Mouse (Mus musculus): ENCODE measurements at regions not wholly inside any gene's neighbourhood (a gene's known extent, or its start where the extent isn't known, plus 50 kb on each side); places are given as distances from the start of the nearest gene placed in this dataset.
"Not testable (repeated sequence)": the region's sequence is repeated elsewhere in the genome, so short reads cannot be mapped to it uniquely, and the experiment has no call there.

DNA sequence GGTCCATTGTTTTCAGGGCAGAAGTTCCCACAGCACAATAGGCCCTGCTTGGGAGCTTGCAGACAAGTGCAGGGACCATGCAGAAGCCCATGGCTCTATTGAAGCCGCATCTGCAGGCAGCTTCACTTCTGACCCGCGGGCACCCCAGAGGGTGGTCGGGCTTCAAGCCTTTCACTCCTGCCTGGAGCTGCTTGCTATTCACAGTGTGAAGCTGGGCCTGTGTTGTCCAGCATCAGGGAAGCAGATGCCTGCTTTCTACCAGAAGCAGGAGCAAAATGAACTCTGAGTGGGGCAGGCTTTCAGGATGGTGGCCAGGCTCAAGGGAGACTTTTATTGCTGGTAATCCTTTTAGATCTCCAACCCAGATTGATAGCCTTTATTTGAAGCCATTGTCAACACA lies 180.2 kb upstream of the Arglu1 start:
- in situ Hi-C loops (cut with MboI; ENCODE audit: low pct_unique_long_range_greater_than_20kb in 1 of 2, low sequenced_read_pairs in 2 of 2, unreplicated experiment in 1 of 2), result no loop called here

DNA sequence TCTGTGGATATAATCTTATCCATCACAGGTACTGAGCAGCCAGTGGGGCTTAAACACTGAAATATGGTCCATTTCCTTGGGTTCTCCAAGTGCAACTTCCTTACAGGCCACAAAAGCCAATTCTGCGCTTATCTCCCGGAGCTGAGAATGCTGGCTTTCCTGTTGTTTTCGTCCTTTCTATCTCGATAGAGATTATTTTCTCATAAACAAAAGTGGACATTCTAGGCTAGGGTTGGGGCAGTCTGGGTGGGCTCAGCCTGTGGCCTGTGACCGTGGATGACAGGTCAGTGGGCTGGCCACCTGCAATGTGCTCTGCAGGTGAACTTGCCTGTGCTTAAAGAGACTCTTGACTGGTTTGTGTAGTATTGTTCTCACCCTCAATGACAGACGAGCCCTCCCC lies 179.0 kb upstream of the Arglu1 start:
- in situ Hi-C loops (cut with MboI; ENCODE audit: low pct_unique_long_range_greater_than_20kb in 1 of 2, low sequenced_read_pairs in 2 of 2, unreplicated experiment in 1 of 2), result no loop called here

DNA sequence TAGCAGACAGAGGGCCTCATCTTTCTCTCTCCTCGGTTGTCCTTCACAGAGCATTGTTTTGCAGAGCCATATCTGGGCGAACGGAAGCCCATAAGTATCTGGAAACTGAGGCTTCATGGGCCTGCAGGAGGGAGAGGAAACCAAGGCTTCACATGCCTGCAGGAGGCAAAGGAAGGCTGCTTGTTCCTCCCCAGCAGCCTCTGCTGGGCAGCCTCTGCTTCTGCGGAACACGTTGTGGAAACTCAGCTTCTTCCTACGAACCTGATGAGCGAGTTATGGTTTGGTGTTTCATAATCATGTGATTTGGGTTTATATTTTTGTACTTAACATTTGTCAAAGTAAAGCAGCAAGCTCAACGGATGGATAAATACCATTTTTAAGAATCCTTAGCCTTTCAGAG lies 177.6 kb upstream of the Arglu1 start:
- in situ Hi-C loops (cut with MboI; ENCODE audit: low pct_unique_long_range_greater_than_20kb in 1 of 2, low sequenced_read_pairs in 2 of 2, unreplicated experiment in 1 of 2), result no loop called here

DNA sequence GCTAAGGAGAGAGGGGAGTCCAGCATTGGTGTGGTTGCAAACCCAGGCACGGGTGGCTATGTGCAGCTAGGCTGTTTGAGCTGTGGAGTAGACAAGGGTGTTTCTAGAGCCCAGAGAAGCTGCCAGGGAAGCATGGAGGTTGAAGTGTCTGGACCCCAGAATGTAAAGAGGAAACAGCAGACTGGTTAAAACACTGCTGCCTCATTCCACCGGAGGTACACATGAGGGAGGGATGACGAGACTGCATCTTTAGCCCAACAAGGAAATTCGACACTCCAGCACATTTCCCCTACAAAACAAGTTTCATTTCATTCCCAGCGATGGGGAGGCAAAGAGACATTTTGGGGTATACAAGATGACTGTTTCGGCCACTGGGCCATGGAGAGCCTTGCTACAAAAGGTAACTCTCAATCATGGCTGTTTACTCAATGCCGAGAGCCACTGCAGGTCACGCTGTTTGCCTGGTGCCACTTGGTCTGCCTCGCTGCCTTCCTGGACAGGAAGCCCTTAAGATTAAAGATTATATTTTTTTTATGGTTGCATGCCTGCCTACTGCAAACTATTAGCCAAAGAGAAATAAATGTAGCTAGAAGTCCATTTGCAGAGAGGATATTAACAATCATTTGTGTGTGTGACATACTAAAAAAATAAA lies 176.9 kb upstream of the Arglu1 start:
- in situ Hi-C loops (cut with MboI; ENCODE audit: low pct_unique_long_range_greater_than_20kb in 1 of 2, low sequenced_read_pairs in 2 of 2, unreplicated experiment in 1 of 2), result no loop called here

DNA sequence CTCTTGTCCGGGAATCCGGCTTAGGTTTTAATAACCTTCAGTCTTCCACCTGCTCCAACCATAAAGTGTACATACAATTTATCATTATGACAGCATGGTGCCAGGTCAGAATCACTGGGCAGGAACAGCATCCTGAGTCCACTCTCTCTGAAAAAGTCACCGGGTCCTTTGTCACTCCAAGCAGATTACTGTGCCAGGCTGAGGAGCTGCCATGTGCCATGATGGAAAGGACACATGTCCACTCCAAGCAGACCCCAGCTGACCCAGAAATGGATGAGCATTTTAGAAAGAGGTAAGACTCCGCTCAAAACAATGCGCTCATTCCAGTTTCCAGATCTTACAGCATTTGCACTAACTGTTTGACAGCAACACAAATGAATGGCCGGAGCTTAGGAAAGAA lies 172.4 kb upstream of the Arglu1 start:
- in situ Hi-C loops (cut with MboI; ENCODE audit: low pct_unique_long_range_greater_than_20kb in 1 of 2, low sequenced_read_pairs in 2 of 2, unreplicated experiment in 1 of 2), result no loop called here

DNA sequence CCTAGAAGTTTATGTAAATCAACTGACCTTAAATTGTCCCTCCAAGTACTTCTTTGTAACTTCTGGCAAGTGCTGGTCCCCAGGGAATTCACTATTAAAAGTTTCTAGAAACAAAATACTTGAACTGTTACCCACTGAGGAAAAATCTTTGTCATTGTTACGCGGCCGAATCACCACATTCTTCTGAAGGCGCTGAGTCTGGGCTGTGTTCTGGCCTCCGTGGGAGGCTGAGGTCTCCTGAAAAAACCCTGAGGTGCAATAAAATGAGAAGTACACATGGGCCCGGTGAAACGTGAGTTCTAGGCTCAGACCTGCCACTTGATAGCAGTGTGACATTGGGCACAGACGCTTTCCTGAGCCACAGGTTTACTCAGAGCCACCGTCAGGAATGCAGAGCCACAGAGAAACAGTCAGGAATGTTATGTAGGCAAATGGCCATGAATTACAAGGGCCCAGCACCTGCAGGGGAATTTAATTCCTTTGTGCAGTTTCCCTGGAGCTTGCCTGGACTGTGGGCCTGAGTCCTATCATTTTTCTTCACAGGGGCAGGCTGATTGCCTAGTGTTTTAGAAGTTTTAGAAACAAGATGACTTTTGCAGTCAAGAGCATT lies 171.1 kb upstream of the Arglu1 start:
- in situ Hi-C loops (cut with MboI; ENCODE audit: low pct_unique_long_range_greater_than_20kb in 1 of 2, low sequenced_read_pairs in 2 of 2, unreplicated experiment in 1 of 2), result no loop called here

DNA sequence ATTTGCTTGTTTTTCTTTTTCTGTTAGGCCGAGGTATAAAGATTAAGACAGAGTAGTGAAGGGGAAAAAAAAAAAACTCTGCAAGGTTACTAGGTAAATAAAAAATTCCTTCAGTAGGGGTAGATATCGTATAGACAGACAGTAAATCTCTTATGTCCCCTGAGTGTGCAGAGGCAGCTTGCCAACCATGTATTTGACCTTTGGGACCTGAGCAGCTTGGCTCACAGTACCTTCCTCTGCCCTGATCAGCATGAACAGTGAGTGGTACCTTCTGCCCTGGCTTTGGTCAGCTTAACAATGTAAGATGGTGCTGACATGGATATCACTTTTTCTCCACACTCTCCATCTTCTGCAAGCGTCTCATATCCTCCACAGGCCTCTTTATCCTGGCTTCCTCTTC lies 168.3 kb upstream of the Arglu1 start:
- in situ Hi-C loops (cut with MboI; ENCODE audit: low pct_unique_long_range_greater_than_20kb in 1 of 2, low sequenced_read_pairs in 2 of 2, unreplicated experiment in 1 of 2), result no loop called here

DNA sequence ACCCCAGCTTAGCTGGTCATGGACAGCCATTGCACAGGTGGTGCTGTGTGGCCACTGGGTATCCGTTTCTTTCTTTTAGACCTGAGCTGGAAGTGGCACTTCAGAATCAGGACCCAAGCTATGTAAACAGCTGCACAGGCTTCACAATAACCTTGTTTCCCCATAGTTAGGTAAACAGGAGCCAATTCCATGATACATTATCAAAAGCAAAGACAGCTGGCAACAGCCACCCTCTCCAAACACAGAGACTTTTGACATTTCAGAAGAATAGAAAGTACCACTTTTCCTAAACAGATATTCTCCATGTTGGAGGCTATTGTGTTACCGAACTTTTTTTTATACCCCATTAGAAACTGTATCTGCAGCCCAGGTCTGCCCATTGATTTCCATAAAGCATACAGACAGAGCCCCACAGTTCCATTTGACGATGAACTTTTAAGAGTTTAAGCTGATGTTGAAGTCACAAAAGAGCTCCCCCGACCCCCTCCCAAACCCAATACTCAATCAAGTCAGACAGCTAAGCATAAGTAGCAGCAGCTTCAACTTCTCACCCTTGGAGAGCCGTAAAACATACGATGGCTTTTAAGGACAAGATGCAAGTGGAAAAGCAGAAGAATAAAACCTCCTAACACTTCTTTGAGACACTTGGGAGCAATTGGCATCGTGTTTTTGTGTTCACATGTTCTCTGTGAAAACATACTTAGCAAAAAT lies 162.5 kb upstream of the Arglu1 start:
- in situ Hi-C loops (cut with MboI; ENCODE audit: low pct_unique_long_range_greater_than_20kb in 1 of 2, low sequenced_read_pairs in 2 of 2, unreplicated experiment in 1 of 2), result no loop called here

DNA sequence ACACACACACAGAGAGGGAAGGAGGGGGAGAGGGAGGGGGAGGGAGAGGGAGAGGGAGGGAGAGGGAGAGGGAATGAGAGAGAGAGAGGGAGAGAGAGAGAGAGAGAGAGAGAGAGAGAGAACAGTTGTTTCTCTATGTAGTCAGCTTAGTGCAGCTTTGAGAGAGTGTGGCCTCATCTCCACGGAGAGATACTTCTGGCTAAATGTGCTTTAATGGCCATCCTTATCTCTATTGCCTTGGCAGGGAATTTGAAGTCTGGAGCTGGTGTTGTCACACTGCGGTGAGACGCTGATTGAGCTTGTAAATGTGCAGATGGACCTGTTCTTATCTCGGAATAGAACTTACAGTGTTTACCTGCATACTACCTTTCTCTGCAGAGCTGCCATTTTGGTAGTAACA lies 160.9 kb upstream of the Arglu1 start:
- in situ Hi-C loops (cut with MboI; ENCODE audit: low pct_unique_long_range_greater_than_20kb in 1 of 2, low sequenced_read_pairs in 2 of 2, unreplicated experiment in 1 of 2), result no loop called here

DNA sequence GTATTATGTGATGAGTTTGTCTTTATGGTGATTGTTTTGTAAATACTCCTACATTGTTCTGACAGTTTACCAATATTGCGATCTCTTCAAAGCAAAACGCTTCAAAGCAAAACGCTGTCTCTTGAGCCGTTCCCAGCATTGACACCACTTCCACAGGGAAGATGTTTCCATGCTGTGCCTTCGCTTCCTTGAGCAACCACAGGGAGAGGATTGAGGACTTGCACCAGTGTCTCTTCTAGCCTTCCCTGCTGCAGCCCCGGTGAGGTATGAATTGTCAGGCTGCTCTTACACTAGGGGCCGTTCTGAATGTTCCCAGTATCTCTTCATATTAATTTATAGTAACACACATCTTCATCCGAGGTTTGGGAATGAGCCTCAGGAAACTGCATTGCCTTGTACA lies 160.4 kb upstream of the Arglu1 start:
- in situ Hi-C loops (cut with MboI; ENCODE audit: low pct_unique_long_range_greater_than_20kb in 1 of 2, low sequenced_read_pairs in 2 of 2, unreplicated experiment in 1 of 2), result no loop called here

DNA sequence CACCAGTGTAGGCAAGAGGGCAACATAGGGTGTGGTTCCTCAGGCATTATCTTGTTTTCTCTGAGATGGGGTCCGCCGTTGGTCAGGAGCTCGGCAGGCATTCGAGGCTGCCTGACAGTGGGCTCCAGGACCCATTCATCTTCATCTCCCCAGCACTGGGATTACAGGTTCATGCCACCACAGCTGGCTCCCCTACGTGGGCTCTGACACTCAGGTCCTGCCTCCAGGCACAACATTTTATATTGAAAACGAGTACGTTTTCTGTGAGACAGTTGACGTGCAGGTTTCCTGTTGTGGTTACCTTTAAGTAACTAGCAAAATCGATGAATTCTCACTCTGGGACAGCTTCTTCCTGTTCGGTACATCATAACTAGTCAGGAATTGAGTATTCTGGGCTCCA lies 157.3 kb upstream of the Arglu1 start:
- in situ Hi-C loops (cut with MboI; ENCODE audit: low pct_unique_long_range_greater_than_20kb in 1 of 2, low sequenced_read_pairs in 2 of 2, unreplicated experiment in 1 of 2), result no loop called here

DNA sequence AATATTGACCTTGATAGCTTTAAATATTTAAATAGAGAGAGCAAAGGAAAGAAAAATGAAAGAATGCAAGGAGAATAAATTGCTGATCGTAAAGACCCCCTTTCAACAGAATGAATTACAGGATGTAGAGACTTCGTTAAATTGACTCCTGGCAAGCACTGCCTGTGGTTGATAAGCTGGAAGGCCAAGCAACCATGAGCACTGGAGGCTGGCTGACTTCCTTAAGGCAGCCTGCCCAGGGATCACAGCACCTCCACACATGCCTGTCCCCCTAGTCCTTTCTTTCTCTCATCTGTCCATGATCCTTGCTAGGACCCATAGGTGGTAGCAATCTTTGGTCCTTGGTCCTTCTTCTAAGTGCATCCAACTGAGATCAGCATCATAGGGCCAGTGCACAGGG lies 152.0 kb upstream of the Arglu1 start:
- in situ Hi-C loops (cut with MboI; ENCODE audit: low pct_unique_long_range_greater_than_20kb in 1 of 2, low sequenced_read_pairs in 2 of 2, unreplicated experiment in 1 of 2), result no loop called here

DNA sequence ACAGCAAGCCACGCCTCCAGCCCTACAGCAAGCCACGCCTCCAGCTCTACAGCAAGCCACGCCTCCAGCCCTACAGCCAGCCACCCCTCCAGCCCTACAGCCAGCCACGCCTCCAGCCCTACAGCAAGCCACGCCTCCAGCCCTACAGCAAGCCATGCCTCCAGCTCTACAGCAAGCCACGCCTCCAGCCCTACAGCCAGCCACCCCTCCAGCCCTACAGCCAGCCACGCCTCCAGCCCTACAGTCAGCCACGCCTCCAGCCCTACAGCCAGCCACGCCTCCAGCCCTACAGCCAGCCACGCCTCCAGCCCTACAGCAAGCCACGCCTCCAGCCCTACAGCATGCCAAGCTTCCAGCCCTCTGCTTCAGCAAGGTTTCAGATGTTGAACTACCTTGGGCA lies 145.8 kb upstream of the Arglu1 start:
- in situ Hi-C loops (cut with MboI; ENCODE audit: low pct_unique_long_range_greater_than_20kb in 1 of 2, low sequenced_read_pairs in 2 of 2, unreplicated experiment in 1 of 2), result not testable (repeated sequence)

DNA sequence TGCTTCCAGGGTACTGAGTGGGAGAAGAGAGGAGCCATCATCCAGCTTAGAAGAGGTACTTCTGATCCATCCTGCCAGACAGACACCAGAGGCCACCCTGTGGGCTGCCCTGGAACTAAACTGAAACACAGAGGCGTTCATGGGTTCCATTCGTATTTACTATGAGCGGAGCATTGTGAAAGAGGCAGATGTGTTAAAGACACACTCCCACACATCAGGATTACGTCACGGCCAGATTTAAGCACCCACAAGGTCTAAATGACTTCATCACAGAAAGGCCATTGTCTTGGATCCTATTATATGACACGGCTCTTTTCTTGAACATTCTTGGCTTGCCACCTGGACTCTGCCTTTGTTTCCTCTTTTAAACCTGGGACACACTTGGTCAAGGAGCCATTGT lies 141.0 kb upstream of the Arglu1 start:
- in situ Hi-C loops (cut with MboI; ENCODE audit: low pct_unique_long_range_greater_than_20kb in 1 of 2, low sequenced_read_pairs in 2 of 2, unreplicated experiment in 1 of 2), result no loop called here

DNA sequence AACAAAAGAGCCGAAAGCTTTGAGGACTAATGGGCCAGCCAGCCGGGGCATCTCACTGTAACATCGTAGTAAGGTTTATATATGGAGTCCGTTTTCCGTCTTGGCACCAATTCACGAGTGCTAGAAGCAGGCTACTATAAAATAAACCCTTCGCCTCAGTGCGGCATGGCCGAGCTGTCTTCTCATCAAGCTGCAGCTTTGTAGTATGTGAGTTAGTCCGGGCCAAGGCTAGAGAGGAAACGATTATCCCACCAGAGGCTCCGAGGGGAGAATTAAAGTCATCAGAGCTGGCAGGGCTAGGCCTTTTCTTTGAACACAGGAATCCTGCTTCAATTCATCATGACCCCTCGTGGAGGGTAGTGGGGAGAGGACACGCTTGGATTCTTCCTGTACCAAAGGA lies 138.9 kb upstream of the Arglu1 start:
- in situ Hi-C loops (cut with MboI; ENCODE audit: low pct_unique_long_range_greater_than_20kb in 1 of 2, low sequenced_read_pairs in 2 of 2, unreplicated experiment in 1 of 2), result no loop called here

DNA sequence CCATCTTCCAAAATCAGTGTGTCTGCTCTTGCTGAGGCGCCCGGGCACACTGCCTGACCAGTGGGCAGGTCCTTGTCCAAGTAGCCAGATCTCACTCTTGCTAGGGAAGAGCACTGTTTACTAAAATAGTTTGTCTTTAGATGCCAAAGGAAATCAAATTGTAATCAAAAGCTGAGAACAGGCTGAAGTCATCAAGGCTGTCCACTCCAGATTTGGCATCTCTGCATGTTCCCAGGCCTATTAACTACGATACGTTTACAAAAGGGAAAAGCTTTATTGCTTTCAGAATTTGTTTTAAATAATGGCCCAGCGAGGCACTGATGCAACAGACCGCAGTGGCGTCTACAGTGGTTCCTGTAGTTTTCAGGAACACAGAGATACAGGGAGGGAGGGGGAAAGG lies 137.2 kb upstream of the Arglu1 start:
- in situ Hi-C loops (cut with MboI; ENCODE audit: low pct_unique_long_range_greater_than_20kb in 1 of 2, low sequenced_read_pairs in 2 of 2, unreplicated experiment in 1 of 2), result no loop called here

DNA sequence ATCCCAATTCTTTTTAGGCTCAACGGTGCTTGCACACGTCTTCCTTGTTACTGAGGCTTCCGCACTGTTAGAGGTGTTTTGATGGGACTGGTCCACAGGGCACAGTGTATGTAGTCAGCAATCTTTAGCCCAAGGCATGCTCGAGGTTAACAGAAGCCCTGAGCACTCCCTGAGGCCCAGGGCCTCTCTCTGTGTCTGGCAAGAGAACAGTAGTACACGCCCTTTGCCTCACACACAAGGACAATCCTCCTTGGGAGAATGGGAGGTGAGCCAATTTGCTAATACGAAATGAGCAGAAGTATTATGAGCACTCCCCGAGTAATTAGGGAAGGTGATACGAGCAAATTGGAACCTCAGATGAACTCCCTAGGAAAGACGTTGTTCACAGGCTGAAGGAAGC lies 136.5 kb upstream of the Arglu1 start:
- in situ Hi-C loops (cut with MboI; ENCODE audit: low pct_unique_long_range_greater_than_20kb in 1 of 2, low sequenced_read_pairs in 2 of 2, unreplicated experiment in 1 of 2), result no loop called here

DNA sequence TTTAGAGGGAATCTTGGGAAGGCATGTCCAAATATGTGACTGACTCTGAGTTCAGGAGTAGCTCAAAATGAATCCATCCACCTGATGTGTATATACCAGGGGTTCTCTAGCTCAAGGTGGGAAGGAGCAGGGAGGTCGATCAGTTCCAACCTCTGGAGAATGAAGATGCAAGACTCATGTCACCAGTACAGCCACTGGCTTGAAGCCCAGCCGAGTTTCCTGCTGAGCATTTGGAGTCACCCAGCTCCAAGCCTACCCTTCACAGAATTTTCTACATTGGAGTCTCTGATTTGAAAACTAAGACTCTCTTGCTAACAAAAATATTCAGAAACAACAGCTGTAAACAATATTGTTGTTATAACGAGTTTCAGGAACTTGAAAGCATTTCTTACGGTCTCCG lies 134.6 kb upstream of the Arglu1 start:
- in situ Hi-C loops (cut with MboI; ENCODE audit: low pct_unique_long_range_greater_than_20kb in 1 of 2, low sequenced_read_pairs in 2 of 2, unreplicated experiment in 1 of 2), result no loop called here

DNA sequence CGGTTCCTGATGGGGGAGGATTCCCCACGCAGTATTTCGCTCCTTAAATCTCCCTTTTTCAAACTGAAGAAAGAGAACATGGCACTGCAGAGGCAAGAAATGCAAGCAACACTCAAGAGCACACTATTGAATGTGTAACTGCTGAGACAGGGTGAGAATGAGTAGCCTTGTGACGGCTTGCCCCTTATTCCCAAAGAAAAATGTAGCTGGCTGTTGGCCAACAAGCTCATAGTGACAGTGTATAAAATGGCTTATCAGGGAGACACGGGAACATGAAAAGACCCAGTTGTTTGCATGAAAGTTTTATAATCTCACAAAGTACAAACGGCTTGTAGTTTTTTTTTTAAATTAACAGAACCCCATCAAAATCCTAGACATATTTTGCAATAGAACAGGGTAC lies 130.8 kb upstream of the Arglu1 start:
- in situ Hi-C loops (cut with MboI; ENCODE audit: low pct_unique_long_range_greater_than_20kb in 1 of 2, low sequenced_read_pairs in 2 of 2, unreplicated experiment in 1 of 2), result no loop called here

DNA sequence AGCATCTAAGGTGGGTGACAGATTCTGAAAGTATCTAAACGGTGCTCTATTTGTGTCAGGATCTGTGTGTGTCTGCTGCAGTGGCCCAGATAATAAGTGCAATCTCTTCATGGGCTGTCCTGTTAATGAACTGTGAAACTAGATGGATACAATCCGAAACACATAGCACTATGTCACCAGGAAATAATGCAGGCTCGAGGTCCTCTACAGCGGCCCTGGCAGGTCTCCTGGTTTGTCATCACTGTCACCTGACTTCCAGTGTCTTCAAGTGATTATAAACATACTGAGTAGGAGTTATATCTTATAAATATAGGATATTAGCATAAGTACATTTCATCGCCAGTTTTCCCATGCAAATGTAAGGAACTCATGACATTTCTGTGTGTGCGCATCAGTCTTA lies 130.3 kb upstream of the Arglu1 start:
- in situ Hi-C loops (cut with MboI; ENCODE audit: low pct_unique_long_range_greater_than_20kb in 1 of 2, low sequenced_read_pairs in 2 of 2, unreplicated experiment in 1 of 2), result no loop called here

All from mouse embryonic stem cell (cell line).